Mouse (Mus musculus) myocyte (in vitro differentiated cells): Measurements from ENCODE around the gene Kcnn4.

Experiments
- E2F4 ChIP-seq: IDR thresholded peaks from one replicate; pipeline ENCODE4 v1.6.1; 2011; ENCODE audit warnings: mild to moderate bottlenecking, control low read depth, moderate library complexity; ENCODE audit not compliant: insufficient read depth
- POLR2A ChIP-seq: IDR thresholded peaks from one replicate; pipeline ENCODE4 v1.6.1; 2011; ENCODE audit warnings: low read depth, mild to moderate bottlenecking, control low read depth, moderate library complexity; ENCODE audit not compliant: insufficient read length
- USF1 ChIP-seq: IDR thresholded peaks from one replicate; pipeline ENCODE4 v1.6.1; 2011; ENCODE audit warnings: low read depth, mild to moderate bottlenecking, control low read depth, moderate library complexity

DNA sequence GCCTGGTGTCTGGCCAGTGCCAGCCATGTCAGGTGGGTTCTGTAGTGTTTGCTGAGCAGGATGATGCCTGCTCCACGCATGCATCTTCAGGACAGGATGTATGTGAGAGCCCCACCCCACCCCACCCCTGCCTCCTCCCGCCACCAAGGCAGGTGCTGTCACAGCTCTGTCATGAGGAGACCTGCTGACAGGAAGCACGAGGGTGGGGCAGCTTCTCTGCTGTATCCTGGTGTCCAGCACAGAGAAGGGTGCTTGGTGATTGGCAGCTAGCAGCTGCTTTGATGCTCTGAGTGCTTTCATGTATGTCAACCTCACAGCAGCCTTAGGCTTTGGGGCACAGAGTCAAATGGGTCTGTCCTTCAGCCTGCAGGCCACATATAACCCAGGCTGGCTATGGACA is 43.6 kb downstream of the Kcnn4 start:
- TF ChIP-seq USF1, result no peak
- TF ChIP-seq E2F4, result no peak
- TF ChIP-seq POLR2A, result no peak
